Mouse (Mus musculus) ES-Bruce4 (cell line): Measurements from ENCODE around the gene Abcc1. TPM values are rescaled to one million over a fixed set of nuclear protein-coding genes. Genes with fewer than 3 reads are reported as not detected.

Experiments
- H3K27ac ChIP-seq: 2 replicates; pipeline ENCODE4 v1.5.1; 2012; ENCODE audit warnings: low read length, inconsistent platforms; ENCODE audit not compliant: insufficient read depth
- H3K27me3 ChIP-seq: 2 replicates; pipeline ENCODE4 v1.6.1; 2012; ENCODE audit warnings: mild to moderate bottlenecking, low read length, inconsistent platforms; ENCODE audit not compliant: control insufficient read depth, poor library complexity, insufficient read depth, severe bottlenecking
- H3K36me3 ChIP-seq: 2 replicates; pipeline ENCODE4 v1.6.1; 2012; ENCODE audit warnings: inconsistent platforms, mild to moderate bottlenecking, low read length, moderate library complexity; ENCODE audit not compliant: control insufficient read depth, poor library complexity, insufficient read depth, severe bottlenecking
- H3K4me1 ChIP-seq: one replicate; pipeline ENCODE4 v1.8.1; 2011; ENCODE audit warnings: low read length; ENCODE audit not compliant: control insufficient read depth, insufficient read depth
- H3K4me3 ChIP-seq: 2 replicates; pipeline ENCODE4 v1.5.1; 2011; ENCODE audit warnings: low read depth, mild to moderate bottlenecking, low read length
- H3K9ac ChIP-seq: 2 replicates; pipeline ENCODE4 v1.6.1; 2012; ENCODE audit warnings: low read depth, mild to moderate bottlenecking, inconsistent platforms; ENCODE audit not compliant: poor library complexity, severe bottlenecking
- H3K9me3 ChIP-seq: replicated peaks from 2 replicates; pipeline ENCODE4 v1.6.1; 2012; ENCODE audit warnings: mild to moderate bottlenecking, low read length, inconsistent platforms; ENCODE audit not compliant: control insufficient read depth, poor library complexity, insufficient read depth, severe bottlenecking
- CTCF ChIP-seq: IDR thresholded peaks from one replicate; pipeline ENCODE4 v1.8.1; 2011; ENCODE audit warnings: low read depth, low read length
- EP300 ChIP-seq: IDR thresholded peaks from 2 replicates; pipeline ENCODE4 v1.6.1; 2011; ENCODE audit warnings: low read depth, low read length; ENCODE audit not compliant: insufficient read depth
- POLR2A ChIP-seq: IDR thresholded peaks from one replicate; pipeline ENCODE4 v1.8.1; 2011; ENCODE audit warnings: low read length; ENCODE audit not compliant: insufficient read depth
- polyA plus RNA-seq: library from polyadenylated mRNA; stranded (reverse); fragments of >200 nt; gene quantifications from 2 replicates; pipeline ENCODE4 v1.2.4, GENCODE M21; 2011; ENCODE audit warnings: low read depth; ENCODE audit not compliant: missing spikeins, insufficient read depth, insufficient read length

The Abcc1 gene
- polyA plus RNA-seq, 1 experiment, result 69.5 TPM

DNA sequence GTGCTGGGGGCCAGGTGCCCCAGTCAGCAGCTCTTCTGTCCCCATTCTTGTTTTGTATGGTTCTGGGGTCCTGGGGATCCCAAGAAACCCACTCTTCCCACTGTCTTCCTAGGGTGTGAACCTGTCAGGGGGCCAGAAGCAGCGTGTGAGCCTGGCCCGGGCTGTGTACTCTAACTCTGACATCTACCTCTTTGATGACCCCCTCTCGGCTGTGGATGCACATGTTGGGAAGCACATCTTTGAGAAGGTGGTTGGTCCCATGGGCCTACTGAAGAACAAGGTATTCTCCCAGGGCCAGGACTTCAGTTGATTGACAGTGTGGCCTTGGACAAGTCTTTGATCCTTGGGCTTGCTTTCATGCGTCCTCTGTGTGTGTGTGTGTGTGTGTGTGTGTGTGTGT lies 86.0 kb downstream of the Abcc1 start:
- Histone ChIP-seq H3K9ac (no peak overlapping the region), H3K27ac (no peak overlapping the region), H3K27me3 (no peaks in the 10 kb centered on the region), H3K9me3 (no peaks in the 10 kb centered on the region), H3K36me3 (no peaks in the 10 kb centered on the region), H3K4me1 (no peaks in the 10 kb centered on the region), H3K4me3 (no peak overlapping the region)
- TF ChIP-seq POLR2A, result no peak
- no peak for TF ChIP-seq EP300
- TF ChIP-seq CTCF, result no peak

GRCm38 (mm10) chr16:14448307-14448706 lies 86.9 kb downstream of the Abcc1 start:
- H3K9me3 ChIP-seq, result no peaks in the 10 kb centered on the region
- no peaks in the 10 kb centered on the region for H3K36me3 ChIP-seq
- no peaks in the 10 kb centered on the region for H3K27me3 ChIP-seq
- H3K27ac ChIP-seq, result no peak overlapping the region
- TF ChIP-seq CTCF, result no peak
- TF ChIP-seq POLR2A, result no peak
- TF ChIP-seq EP300, result no peak
- H3K4me1 ChIP-seq, result peaks cover 2% of the 10 kb centered on the region
- no peak overlapping the region for H3K9ac ChIP-seq
- no peak overlapping the region for H3K4me3 ChIP-seq

- Histone ChIP-seq H3K9me3 (no peaks in the 10 kb centered on the region), H3K4me3 (no peak overlapping the region), H3K27me3 (no peaks in the 10 kb centered on the region), H3K27ac (no peak overlapping the region), H3K36me3 (no peaks in the 10 kb centered on the region), H3K4me1 (peaks cover 2% of the 10 kb centered on the region), H3K9ac (no peak overlapping the region)
- TF ChIP-seq CTCF, result no peak
- no peak for TF ChIP-seq POLR2A
Observed at GRCm38 (mm10) chr16:14449861-14450260, 88.5 kb downstream of the Abcc1 start.

GRCm38 (mm10) chr16:14451374-14452046 lies 90.2 kb downstream of the Abcc1 start:
- H3K36me3 ChIP-seq, result no peaks in the 10 kb centered on the region
- no peak overlapping the region for H3K27ac ChIP-seq
- H3K4me1 ChIP-seq, result peaks cover 2% of the 10 kb centered on the region
- no peak for TF ChIP-seq POLR2A
- no peak for TF ChIP-seq EP300
- no peak for TF ChIP-seq CTCF
- no peak overlapping the region for H3K4me3 ChIP-seq
- no peak overlapping the region for H3K9ac ChIP-seq
- no peaks in the 10 kb centered on the region for H3K27me3 ChIP-seq
- H3K9me3 ChIP-seq, result no peaks in the 10 kb centered on the region

- H3K36me3 ChIP-seq, result peaks cover 29% of the 10 kb centered on the region; the same call in 1 of the 2 replicates
- no peaks in the 10 kb centered on the region for H3K4me1 ChIP-seq
- no peak overlapping the region for H3K4me3 ChIP-seq
- no peak for TF ChIP-seq EP300
- no peak for TF ChIP-seq POLR2A
- TF ChIP-seq CTCF, result no peak
- H3K9me3 ChIP-seq, result no peaks in the 10 kb centered on the region
- H3K27ac ChIP-seq, result no peak overlapping the region
- H3K9ac ChIP-seq, result no peak overlapping the region
- no peaks in the 10 kb centered on the region for H3K27me3 ChIP-seq
Observed at GRCm38 (mm10) chr16:14462535-14462934, 101.2 kb downstream of the Abcc1 start.

DNA sequence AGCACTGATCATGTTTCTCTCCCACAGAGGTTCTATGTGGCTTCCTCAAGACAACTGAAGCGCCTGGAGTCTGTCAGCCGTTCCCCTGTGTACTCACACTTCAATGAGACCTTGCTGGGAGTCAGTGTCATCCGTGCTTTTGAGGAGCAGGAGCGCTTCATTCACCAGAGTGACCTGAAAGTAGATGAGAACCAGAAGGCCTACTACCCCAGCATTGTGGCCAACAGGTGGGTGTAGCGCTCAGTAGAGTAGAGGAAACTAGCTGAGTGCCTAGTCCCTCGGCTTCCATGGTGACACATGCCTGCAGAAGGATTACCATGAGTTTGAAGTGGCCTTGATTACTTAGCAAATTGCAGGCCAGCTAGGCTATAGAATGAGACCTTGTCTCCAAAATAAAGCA lies 103.7 kb downstream of the Abcc1 start:
- Histone ChIP-seq H3K27ac (no peak overlapping the region), H3K4me1 (no peaks in the 10 kb centered on the region), H3K9ac (no peak overlapping the region), H3K4me3 (no peak overlapping the region), H3K9me3 (no peaks in the 10 kb centered on the region), H3K36me3 (peaks cover 34% of the 10 kb centered on the region), H3K27me3 (no peaks in the 10 kb centered on the region)
- no peak for TF ChIP-seq CTCF
- no peak for TF ChIP-seq POLR2A
- TF ChIP-seq EP300, result no peak
